Mouse (Mus musculus) layer of hippocampus, postnatal 10 days (tissue): ENCODE measurements around the gene 2610507B11Rik. TPM values are rescaled to one million over a fixed set of nuclear protein-coding genes. Genes with fewer than 3 reads are reported as not detected.

Experiments used
- DNase-seq, 2 experiments: peaks; one replicate each; pipeline ENCODE4 v3.0.0; 2021; ENCODE audit warnings: low spot score in 2 of 2
- total RNA-seq, 2 experiments: library from RNA; stranded (reverse); gene quantifications; 2 replicates each; pipeline ENCODE4 v1.2.3; 2021

2610507B11Rik gene
- total RNA-seq, 2 experiments from 2014 or later: 174 to 188 TPM

DNA sequence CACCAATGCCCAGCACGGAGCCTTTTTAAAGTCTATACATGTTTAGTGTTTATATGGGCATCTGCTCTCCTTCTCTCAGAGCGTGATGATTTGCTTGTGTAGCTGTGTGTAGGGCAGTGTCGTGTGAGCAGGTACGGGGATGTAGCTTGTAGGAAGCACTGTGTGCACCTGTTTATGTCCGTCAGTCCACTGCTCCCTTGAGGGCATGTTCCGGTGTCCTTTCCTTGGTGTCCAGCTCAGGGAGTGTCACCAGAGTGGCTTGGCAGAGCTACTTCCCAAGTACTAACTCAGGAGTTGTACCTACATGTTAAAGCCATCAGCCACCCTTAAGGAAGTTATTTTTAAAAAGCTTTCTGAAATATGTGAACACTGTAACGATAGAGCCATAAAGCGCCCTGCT lies 75.5 kb downstream of the 2610507B11Rik start:
- no peak for DNase-seq

Other genes with a start within 250 kb of the 2610507B11Rik start
- 10 to 100 TPM; 16.6 to 22.4 TPM for gene Dhrs13, start 229.5 kb upstream of the 2610507B11Rik start, total RNA-seq
- 100 to 1,000 TPM; 143 to 145 TPM for gene Flot2, start 223.8 kb upstream of the 2610507B11Rik start, total RNA-seq
- 10 to 100 TPM; 19.0 to 20.1 TPM for gene Eral1, start 181.4 kb upstream of the 2610507B11Rik start, total RNA-seq
- 10 to 100 TPM; 24.3 to 27.0 TPM for gene Fam222b, start 167.1 kb upstream of the 2610507B11Rik start, total RNA-seq
- 10 to 100 TPM; 47.8 to 48.9 TPM for gene Traf4, start 96.2 kb upstream of the 2610507B11Rik start, total RNA-seq
- gene Nek8, start 85.1 kb upstream of the 2610507B11Rik start, total RNA-seq: 1 to 10 TPM; 6.2 to 6.4 TPM
- 10 to 100 TPM; 37.0 to 38.8 TPM for gene Tlcd1, start 85.0 kb upstream of the 2610507B11Rik start, total RNA-seq
- 100 to 1,000 TPM; 878 to 942 TPM for gene Rpl23a, start 78.2 kb upstream of the 2610507B11Rik start, total RNA-seq
- 10 to 100 TPM; 40.9 to 42.2 TPM for gene Rab34, start 73.3 kb upstream of the 2610507B11Rik start, total RNA-seq
- gene Proca1, start 68.4 kb upstream of the 2610507B11Rik start, total RNA-seq: 1 to 10 TPM; 4.5 to 5.8 TPM
- 10 to 100 TPM; 57.0 to 67.2 TPM for gene Sdf2, start 16.0 kb upstream of the 2610507B11Rik start, total RNA-seq
- gene Supt6, start 15.8 kb upstream of the 2610507B11Rik start, total RNA-seq: 10 to 100 TPM; 91.6 to 94.6 TPM
- 1 to 10 TPM in 1 of 2 experiments, under 1 TPM in 1; 0.47 to 1.8 TPM for gene BC030499, start 29.1 kb downstream of the 2610507B11Rik start, total RNA-seq
- gene Spag5, start 39.8 kb downstream of the 2610507B11Rik start, total RNA-seq: 1 to 10 TPM; 6.5 to 7.1 TPM
- 100 to 1,000 TPM; 396 to 461 TPM for gene Aldoc, start 61.2 kb downstream of the 2610507B11Rik start, total RNA-seq
- 10 to 100 TPM; 75.0 to 75.9 TPM for gene Pigs, start 66.7 kb downstream of the 2610507B11Rik start, total RNA-seq
- 10 to 100 TPM; 37.6 to 39.0 TPM for gene Unc119, start 81.7 kb downstream of the 2610507B11Rik start, total RNA-seq
- not detected for gene Foxn1, start 124.8 kb downstream of the 2610507B11Rik start, total RNA-seq
- not detected for gene Slc13a2, start 160.5 kb downstream of the 2610507B11Rik start, total RNA-seq
- 10 to 100 TPM; 10.7 to 13.0 TPM for gene Slc46a1, start 203.9 kb downstream of the 2610507B11Rik start, total RNA-seq
- 10 to 100 TPM; 55.9 to 59.0 TPM for gene Sarm1, start 236.0 kb downstream of the 2610507B11Rik start, total RNA-seq
- 10 to 100 TPM; 65.7 to 66.3 TPM for gene Vtn, start 237.3 kb downstream of the 2610507B11Rik start, total RNA-seq
- 1 to 10 TPM; 2.4 to 3.1 TPM for gene Sebox, start 241.7 kb downstream of the 2610507B11Rik start, total RNA-seq